Comparison of ENCODE assay signal across 9 mouse cellular contexts in the genomic region with DNA sequence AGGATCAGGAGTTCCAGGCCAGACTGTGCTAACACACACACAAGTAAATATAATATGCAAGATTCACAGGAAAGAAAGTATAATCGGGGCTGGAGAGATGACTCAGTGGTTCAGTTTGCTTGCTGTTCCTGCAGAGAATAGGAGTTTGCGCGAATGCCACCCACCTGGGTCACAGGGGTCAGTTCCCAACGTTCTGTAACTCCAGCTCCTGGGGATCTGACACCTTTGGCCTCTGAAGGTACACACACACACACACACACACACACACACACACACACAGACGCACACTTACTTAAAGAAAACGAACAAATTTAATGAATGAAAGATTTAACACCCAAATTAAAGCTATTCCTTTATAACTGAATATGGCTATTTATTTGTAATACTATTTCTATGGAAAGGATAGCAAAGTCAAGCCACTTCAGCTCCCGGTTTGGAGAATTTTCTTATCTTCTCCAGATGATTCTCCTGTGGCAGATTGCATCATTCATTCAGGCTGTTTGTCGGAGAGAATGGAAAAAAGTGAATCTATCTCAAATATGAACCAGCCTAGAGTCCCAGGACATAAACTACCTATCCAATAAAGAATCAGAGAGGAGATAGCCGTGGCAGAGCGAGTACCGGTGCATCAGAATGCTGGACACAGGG. TPM values are rescaled to one million over a fixed set of nuclear protein-coding genes. Genes with fewer than 3 reads are reported as not detected.
DNase-seq lines count a peak whose midpoint lies in the region; ATAC-seq and TF ChIP-seq lines count a peak whose summit lies in the region.
"Had no signal": no experiment of that assay in that cellular context is flagged by ENCODE, and none has a peak within 500 bp of the region (broad histone marks: within the 10 kb centered on the region; RNA-seq: fewer than 3 reads in every experiment).

No protein-coding gene starts in this region.

- H3K4me1 ChIP-seq in heart, embryonic 14.5 days (ENCODE audit: control insufficient read depth in 2 of 2, insufficient read depth in 2 of 2, low read length in 2 of 2): peaks cover 2 to 4% of the 10 kb centered on the region in 2 experiments; a peak in 1 of 4 replicates
- H3K4me1 ChIP-seq in ES-E14 (ENCODE audit: control insufficient read depth in 2 of 2, insufficient read depth in 2 of 2, low read length in 2 of 2, poor library complexity in 1 of 2): 0 out of 4 replicates have a peak, but pooled peaks cover 0 to 2% of the 10 kb centered on the region in 2 experiments
- H3K4me1 ChIP-seq in hindbrain, embryonic 11.5 days (replicated peaks; ENCODE audit: control insufficient read depth, insufficient read depth, low read length): no peaks in the 10 kb centered on the region
- peaks cover 6% of the 10 kb centered on the region for H3K4me1 ChIP-seq in midbrain, embryonic 11.5 days (ENCODE audit: control insufficient read depth, insufficient read depth, low read length)

- peak overlapping the region; percentile 54 to 62 for H3K4me3 ChIP-seq in heart, embryonic 14.5 days (ENCODE audit: control insufficient read depth in 1 of 2, insufficient read depth in 1 of 2, low read depth in 1 of 2, low read length in 2 of 2)
- peak overlapping the region; percentile 68 to 83 for H3K4me3 ChIP-seq in ES-E14 (ENCODE audit: insufficient read depth in 1 of 2, low read depth in 1 of 2, low read length in 2 of 2, poor library complexity in 1 of 2, severe bottlenecking in 1 of 2)
- H3K4me3 ChIP-seq in hindbrain, embryonic 11.5 days (ENCODE audit: low read depth, low read length): peak overlapping the region; percentile 26
- peak overlapping the region; percentile 37 for H3K4me3 ChIP-seq in midbrain, embryonic 11.5 days (ENCODE audit: low read depth, low read length)

- in situ Hi-C loops in ES-E14 (cut with MboI; ENCODE audit: low sequenced_read_pairs in 2 of 2, unreplicated experiment in 2 of 2): no loop called here

- no peaks in the 10 kb centered on the region for H3K36me3 ChIP-seq in heart, embryonic 14.5 days (ENCODE audit: control insufficient read depth, insufficient read depth, low read length)
- peaks cover 2% of the 10 kb centered on the region; the same call in 1 of the 2 replicates for H3K36me3 ChIP-seq in ES-E14 (ENCODE audit: control insufficient read depth, insufficient read depth, low read length, poor library complexity, severe bottlenecking)
- H3K36me3 ChIP-seq in hindbrain, embryonic 11.5 days (ENCODE audit: control insufficient read depth, insufficient read depth, low read length): no peaks in the 10 kb centered on the region
- no peaks in the 10 kb centered on the region for H3K36me3 ChIP-seq in midbrain, embryonic 11.5 days (ENCODE audit: control insufficient read depth, insufficient read depth, low read length)

- no peaks in the 10 kb centered on the region for H3K27me3 ChIP-seq in heart, embryonic 14.5 days (ENCODE audit: control insufficient read depth, insufficient read depth, low read length)
- no peaks in the 10 kb centered on the region for H3K27me3 ChIP-seq in hindbrain, embryonic 11.5 days (ENCODE audit: control insufficient read depth, insufficient read depth, low read length)
- H3K27me3 ChIP-seq in midbrain, embryonic 11.5 days (ENCODE audit: control insufficient read depth, insufficient read depth, low read length): no peaks in the 10 kb centered on the region
- H3K27me3 ChIP-seq: Patski had no signal

- intact Hi-C loops in left cerebral cortex, postnatal 25 days (cut with DNase I): no loop called here

- H3K9ac ChIP-seq in heart, embryonic 14.5 days (ENCODE audit: low read length): peak overlapping the region; percentile 77
- H3K9ac ChIP-seq in ES-E14 (ENCODE audit: insufficient read depth, low read depth, low read length, poor library complexity, severe bottlenecking): peak overlapping the region; percentile 87
- peak overlapping the region; percentile 59; the same call in 1 of the 2 replicates for H3K9ac ChIP-seq in hindbrain, embryonic 11.5 days (ENCODE audit: low read depth, low read length)
- H3K9ac ChIP-seq in midbrain, embryonic 11.5 days (ENCODE audit: low read length): peak overlapping the region; percentile 65

- WGBS in heart, embryonic 14.5 days: 38% methylated on average over 11 of the region's 11 CpGs
- WGBS in hindbrain, embryonic 11.5 days: 41% methylated on average over 11 of the region's 11 CpGs
- WGBS in midbrain, embryonic 11.5 days: 47% methylated on average over 11 of the region's 11 CpGs

- H3K27ac ChIP-seq in heart, embryonic 14.5 days (replicated peaks in 1 of 2; ENCODE audit: control insufficient read depth in 1 of 2, insufficient read depth in 1 of 2, low read depth in 2 of 2, low read length in 2 of 2): no peak overlapping the region
- H3K27ac ChIP-seq in ES-E14 (ENCODE audit: insufficient read depth, low read depth, low read length, poor library complexity, severe bottlenecking): no peak overlapping the region
- no peak overlapping the region for H3K27ac ChIP-seq in hindbrain, embryonic 11.5 days (ENCODE audit: low read depth, low read length)
- no peak overlapping the region for H3K27ac ChIP-seq in midbrain, embryonic 11.5 days (ENCODE audit: low read depth, low read length)

- 0 out of 2 replicates have a peak, but pooled peaks have one; percentile 7 for ATAC-seq in heart, embryonic 14.5 days (ENCODE audit: insufficient number of reproducible peaks, insufficient read depth, low FRiP score, low read depth)
- no peak for ATAC-seq in hindbrain, embryonic 11.5 days (ENCODE audit: low FRiP score)
- no peak for ATAC-seq in midbrain, embryonic 11.5 days (ENCODE audit: low FRiP score)

- H3K4me2 ChIP-seq in heart, embryonic 14.5 days (ENCODE audit: low read length): peak overlapping the region; percentile 93
- peak overlapping the region; percentile 70 for H3K4me2 ChIP-seq in hindbrain, embryonic 11.5 days (replicated peaks; ENCODE audit: low read depth, low read length)
- H3K4me2 ChIP-seq in midbrain, embryonic 11.5 days: peak overlapping the region; percentile 49

- H3K9me3 ChIP-seq in heart, embryonic 14.5 days (ENCODE audit: control insufficient read depth, low read length): no peaks in the 10 kb centered on the region
- no peaks in the 10 kb centered on the region for H3K9me3 ChIP-seq in ES-E14 (ENCODE audit: control insufficient read depth, insufficient read depth, low read depth, low read length)
- H3K9me3 ChIP-seq in hindbrain, embryonic 11.5 days (ENCODE audit: control insufficient read depth, low read length): no peaks in the 10 kb centered on the region
- no peaks in the 10 kb centered on the region for H3K9me3 ChIP-seq in midbrain, embryonic 11.5 days (ENCODE audit: control insufficient read depth, low read length)

- DNase-seq in heart, adult 9 months (ENCODE audit: low spot score in 2 of 2): no peak
- no peak for DNase-seq in ES-E14 (ENCODE audit: low read depth, low spot score)
- DNase-seq in hindbrain, embryonic 11.5 days (ENCODE audit: low spot score): no peak
- DNase-seq in midbrain, embryonic 11.5 days (ENCODE audit: low spot score, missing footprints): no peak
- DNase-seq in gastrocnemius, postnatal 4 days (ENCODE audit: low spot score in 2 of 2): no peak
- DNase-seq in adrenal gland, postnatal 14 days: no peak
- no peak for DNase-seq in left cerebral cortex, postnatal 25 days (ENCODE audit: low spot score in 2 of 2)

TF ChIP-seq in ES-E14, 5 proteins besides CTCF, POLR2A, EP300 and RAD21:
- TF ChIP-seq HCFC1 (IDR thresholded peaks at IDR 0.05; ENCODE audit: borderline replicate concordance, insufficient read depth, low read length) (no peak), ZNF384 (IDR thresholded peaks at IDR 0.05; ENCODE audit: low read depth, low read length) (no peak), CHD2 (IDR thresholded peaks at IDR 0.05; ENCODE audit: low read depth, low read length) (no peak), MAFK (IDR thresholded peaks at IDR 0.05; ENCODE audit: insufficient read depth, low read depth, low read length) (no peak), ZC3H11A (IDR thresholded peaks at IDR 0.05; ENCODE audit: borderline replicate concordance, low read depth, low read length) (no peak)

RNA-seq across cellular contexts. Expression of gene Psph, which starts 8.8 kb away (rescaled TPM):
- polyA plus RNA-seq in heart, embryonic 14.5 days (2014; fragmentation: Nextera tagmentation; extraction: Ambion mirVana): 28.8 and 29.7 TPM in 2 replicates
- 54.9 and 83.0 TPM in 2 replicates for total RNA-seq in ES-E14 (2012; rRNA removed)
- 39.8 and 40.0 TPM in 2 replicates for polyA plus RNA-seq in hindbrain, embryonic 11.5 days (2014; fragmentation: Nextera tagmentation; extraction: Ambion mirVana)
- 42.2 and 42.3 TPM in 2 replicates for polyA plus RNA-seq in midbrain, embryonic 11.5 days (2014; fragmentation: Nextera tagmentation; extraction: Ambion mirVana)
- total RNA-seq in gastrocnemius, postnatal 4 days (2021): 10 to 100 TPM; 15.5 to 20.0 TPM
- 25.3 and 26.7 TPM in 2 replicates for total RNA-seq in adrenal gland, postnatal 14 days (2021)
- total RNA-seq in left cerebral cortex, postnatal 25 days (2021): 10 to 100 TPM; 21.8 to 23.5 TPM

RNA-seq across cellular contexts. Expression of gene Nipsnap2, which starts 53.6 kb away (rescaled TPM):
- 363 and 384 TPM in 2 replicates for polyA plus RNA-seq in heart, embryonic 14.5 days (2014; fragmentation: Nextera tagmentation; extraction: Ambion mirVana)
- 25.1 and 32.3 TPM in 2 replicates for total RNA-seq in ES-E14 (2012; rRNA removed)
- 82.1 and 85.7 TPM in 2 replicates for polyA plus RNA-seq in hindbrain, embryonic 11.5 days (2014; fragmentation: Nextera tagmentation; extraction: Ambion mirVana)
- 83.6 and 89.0 TPM in 2 replicates for polyA plus RNA-seq in midbrain, embryonic 11.5 days (2014; fragmentation: Nextera tagmentation; extraction: Ambion mirVana)
- total RNA-seq in gastrocnemius, postnatal 4 days (2021): 100 to 1,000 TPM; 348 to 363 TPM
- total RNA-seq in adrenal gland, postnatal 14 days (2021): 116 and 119 TPM in 2 replicates
- total RNA-seq in left cerebral cortex, postnatal 25 days (2021): 10 to 100 TPM; 76.9 to 79.4 TPM
